Mouse (Mus musculus): ENCODE data around the gene Olfr1369-ps1. TPM values are rescaled to one million over a fixed set of nuclear protein-coding genes. Genes with fewer than 3 reads are reported as not detected.
"Not testable (repeated sequence)": the region's sequence is repeated elsewhere in the genome, so short reads cannot be mapped to it uniquely, and the experiment has no call there.

Gene Olfr1369-ps1
- not detected in 2 replicates for polyA plus RNA-seq (2015; fragmentation: Nextera tagmentation; extraction: Ambion mirVana)

DNA sequence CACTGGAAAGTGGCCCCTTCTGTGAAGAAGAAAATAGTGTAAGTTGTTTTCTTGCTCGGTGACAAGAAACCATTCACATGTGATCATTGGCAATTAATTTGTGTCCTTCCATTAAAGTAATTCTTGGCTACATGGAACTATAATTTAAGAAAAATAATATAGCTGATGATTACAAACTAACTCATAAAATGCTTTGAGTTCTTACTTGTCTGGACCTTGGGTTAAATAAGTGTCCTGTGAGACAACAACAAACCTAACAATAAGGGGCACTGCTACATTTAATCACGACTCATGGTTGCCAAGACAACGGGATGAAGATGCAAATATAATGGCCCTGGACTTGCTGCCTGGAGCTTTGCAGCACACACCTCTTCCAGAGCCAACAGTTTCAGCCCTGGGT is at the start of gene Olfr1369-ps1:
Gene Olfr1369-ps1, plus strand, starts transcription at position 301 of the 400 bp plus-strand sequence.
- not testable (repeated sequence) for H3K4me2 ChIP-seq (ENCODE audit: low read depth, low read length); H3K4me3 ChIP-seq (ENCODE audit: low read length); H3K9me3 ChIP-seq (ENCODE audit: control insufficient read depth, low read length); H3K9ac ChIP-seq (ENCODE audit: low read length); H3K27ac ChIP-seq (ENCODE audit: low read length); H3K4me1 ChIP-seq (replicated peaks; ENCODE audit: control insufficient read depth, insufficient read depth, low read length); H3K27me3 ChIP-seq (ENCODE audit: control insufficient read depth, insufficient read depth, low read depth, low read length); H3K36me3 ChIP-seq (ENCODE audit: control insufficient read depth, insufficient read depth, low read length); ATAC-seq (ENCODE audit: low read depth)
- WGBS = 76% methylated on average over 3 of the region's 3 CpGs

- H3K9me3 ChIP-seq (ENCODE audit: control insufficient read depth, low read length) = no peaks in the 10 kb centered on the region
- no peak overlapping the region for H3K27ac ChIP-seq (ENCODE audit: low read length)
- H3K4me2 ChIP-seq (ENCODE audit: low read depth, low read length) = no peak overlapping the region
- ATAC-seq (ENCODE audit: low read depth) = no peak
- no peaks in the 10 kb centered on the region for H3K36me3 ChIP-seq (ENCODE audit: control insufficient read depth, insufficient read depth, low read length)
- no peak overlapping the region for H3K4me3 ChIP-seq (ENCODE audit: low read length)
- 86% methylated on average over 2 of the region's 2 CpGs for WGBS
- no peak overlapping the region for H3K9ac ChIP-seq (ENCODE audit: low read length)
- no peaks in the 10 kb centered on the region for H3K27me3 ChIP-seq (ENCODE audit: control insufficient read depth, insufficient read depth, low read depth, low read length)
- H3K4me1 ChIP-seq (replicated peaks; ENCODE audit: control insufficient read depth, insufficient read depth, low read length) = no peaks in the 10 kb centered on the region
Observed at GRCm38 (mm10) chr13:21066021-21066420, 45.3 kb upstream of the Olfr1369-ps1 start.

DNA sequence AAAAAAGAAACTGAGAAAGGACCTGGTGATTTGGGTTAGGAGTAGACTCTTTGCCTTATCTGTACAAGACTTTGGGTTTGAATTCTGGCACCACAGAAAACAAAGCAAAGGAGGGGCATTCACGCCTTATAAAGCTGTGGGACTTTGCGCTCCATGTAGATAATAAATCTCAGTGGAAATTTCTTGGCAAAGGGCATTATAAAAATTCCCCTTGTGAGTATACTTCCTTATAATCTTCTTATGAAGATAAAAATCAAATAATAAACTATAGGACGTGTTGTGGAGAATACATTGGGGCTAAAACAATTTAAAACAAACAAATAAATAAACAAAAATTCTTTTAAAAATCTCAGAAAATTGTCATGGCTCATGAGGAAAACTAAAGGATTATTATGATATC is 36.4 kb upstream of the Olfr1369-ps1 start, which contains the start of gene Olfr1370:
Gene Olfr1370, minus strand, starts transcription at position 101 of the 400 bp plus-strand sequence.
- Histone ChIP-seq H3K9ac (ENCODE audit: low read length) (no peak within 1 kb of the TSS), H3K9me3 (ENCODE audit: control insufficient read depth, low read length) (no peaks in the 10 kb centered on the region), H3K4me3 (ENCODE audit: low read length) (no peak within 1 kb of the TSS), H3K27ac (ENCODE audit: low read length) (no peak within 1 kb of the TSS), H3K4me1 (replicated peaks; ENCODE audit: control insufficient read depth, insufficient read depth, low read length) (no peaks in the 10 kb centered on the region), H3K36me3 (ENCODE audit: control insufficient read depth, insufficient read depth, low read length) (no peaks in the 10 kb centered on the region), H3K4me2 (ENCODE audit: low read depth, low read length) (no peak within 1 kb of the TSS), H3K27me3 (ENCODE audit: control insufficient read depth, insufficient read depth, low read depth, low read length) (no peaks in the 10 kb centered on the region)
- 75% methylated on average over 3 of the region's 3 CpGs for WGBS
- ATAC-seq (ENCODE audit: low read depth) = no peak

DNA sequence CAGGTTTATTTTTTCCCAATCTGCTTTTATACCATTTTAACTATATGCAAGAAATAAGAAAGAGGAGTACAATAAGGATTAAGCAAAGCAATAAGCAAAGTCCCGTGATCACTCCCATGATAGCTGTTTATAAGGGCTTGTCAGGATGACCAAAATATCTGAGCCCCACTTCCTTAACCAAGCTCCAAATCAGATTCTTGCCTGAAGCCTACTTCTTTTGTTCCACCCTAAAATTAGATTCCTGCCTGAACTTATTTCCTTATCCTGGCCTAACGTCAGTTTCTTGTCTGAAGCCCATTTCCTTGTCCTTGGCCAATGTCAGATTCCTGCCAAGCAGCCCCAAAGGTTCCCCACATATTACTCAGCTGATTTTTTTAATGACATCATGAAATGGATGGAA is 28.6 kb upstream of the Olfr1369-ps1 start:
- Histone ChIP-seq H3K4me1 (replicated peaks; ENCODE audit: control insufficient read depth, insufficient read depth, low read length) (no peaks in the 10 kb centered on the region), H3K4me3 (ENCODE audit: low read length) (no peak overlapping the region), H3K9ac (ENCODE audit: low read length) (no peak overlapping the region), H3K9me3 (ENCODE audit: control insufficient read depth, low read length) (no peaks in the 10 kb centered on the region), H3K36me3 (ENCODE audit: control insufficient read depth, insufficient read depth, low read length) (no peaks in the 10 kb centered on the region), H3K27me3 (ENCODE audit: control insufficient read depth, insufficient read depth, low read depth, low read length) (no peaks in the 10 kb centered on the region), H3K27ac (ENCODE audit: low read length) (no peak overlapping the region), H3K4me2 (ENCODE audit: low read depth, low read length) (no peak overlapping the region)
- no peak for ATAC-seq (ENCODE audit: low read depth)
- WGBS = 54% methylated on average over 2 of the region's 2 CpGs

DNA sequence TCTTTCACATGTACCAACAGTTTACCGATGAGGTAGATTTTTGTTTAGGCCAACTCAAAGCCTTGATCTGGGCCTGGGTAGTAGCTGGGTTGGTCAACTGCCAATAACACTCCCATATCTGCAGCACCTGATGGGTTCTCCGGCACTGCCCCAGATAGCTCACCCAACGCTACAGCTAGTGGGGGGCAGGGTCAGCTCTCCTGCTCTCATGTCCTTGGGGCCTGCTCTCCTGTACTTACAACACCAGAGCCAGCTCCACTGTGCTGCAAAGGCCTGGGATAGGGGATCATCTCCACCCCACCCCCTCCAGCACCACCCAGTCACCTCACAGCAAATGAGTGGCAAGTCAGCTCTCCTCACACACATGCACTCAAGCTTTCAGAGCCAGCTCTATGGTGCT is 1.5 kb upstream of the Olfr1369-ps1 start:
- Histone ChIP-seq H3K9me3 (ENCODE audit: control insufficient read depth, low read length) (no peaks in the 10 kb centered on the region), H3K27me3 (ENCODE audit: control insufficient read depth, insufficient read depth, low read depth, low read length) (no peaks in the 10 kb centered on the region), H3K4me1 (replicated peaks; ENCODE audit: control insufficient read depth, insufficient read depth, low read length) (no peaks in the 10 kb centered on the region), H3K36me3 (ENCODE audit: control insufficient read depth, insufficient read depth, low read length) (no peaks in the 10 kb centered on the region), H3K9ac (ENCODE audit: low read length) (no peak overlapping the region), H3K4me3 (ENCODE audit: low read length) (no peak overlapping the region), H3K27ac (ENCODE audit: low read length) (no peak overlapping the region), H3K4me2 (ENCODE audit: low read depth, low read length) (no peak overlapping the region)
- ATAC-seq (ENCODE audit: low read depth) = no peak
- 82% methylated on average over 3 of the region's 3 CpGs for WGBS

DNA sequence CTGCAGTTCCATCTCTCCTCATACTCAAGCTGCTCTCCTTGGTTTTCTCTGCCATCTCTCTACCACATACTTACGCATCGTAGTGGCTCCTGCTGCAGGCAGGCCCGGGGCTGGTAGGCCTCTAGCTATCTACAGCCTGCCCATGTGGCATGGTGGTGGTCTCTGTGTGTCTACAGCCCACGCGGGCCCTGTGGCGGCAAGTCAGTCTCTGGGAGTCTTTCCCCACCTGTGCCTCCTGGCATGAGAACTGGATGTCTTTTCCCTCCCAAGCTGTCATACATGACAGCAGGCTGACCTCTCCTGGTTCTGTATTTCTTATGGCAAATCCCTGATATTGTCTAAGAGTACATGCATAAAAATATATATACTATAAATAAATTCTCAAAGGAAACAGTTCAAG is 842 bp upstream of the Olfr1369-ps1 start:
- H3K4me2 ChIP-seq (ENCODE audit: low read depth, low read length) = no peak overlapping the region
- no peaks in the 10 kb centered on the region for H3K36me3 ChIP-seq (ENCODE audit: control insufficient read depth, insufficient read depth, low read length)
- no peak overlapping the region for H3K4me3 ChIP-seq (ENCODE audit: low read length)
- 89% methylated on average over 6 of the region's 6 CpGs for WGBS
- ATAC-seq (ENCODE audit: low read depth) = no peak
- no peaks in the 10 kb centered on the region for H3K9me3 ChIP-seq (ENCODE audit: control insufficient read depth, low read length)
- H3K9ac ChIP-seq (ENCODE audit: low read length) = no peak overlapping the region
- H3K4me1 ChIP-seq (replicated peaks; ENCODE audit: control insufficient read depth, insufficient read depth, low read length) = no peaks in the 10 kb centered on the region
- no peaks in the 10 kb centered on the region for H3K27me3 ChIP-seq (ENCODE audit: control insufficient read depth, insufficient read depth, low read depth, low read length)
- no peak overlapping the region for H3K27ac ChIP-seq (ENCODE audit: low read length)

GRCm38 (mm10) chr13:21114121-21114520 is 2.8 kb downstream of the Olfr1369-ps1 start:
- Histone ChIP-seq H3K9ac (ENCODE audit: low read length) (no peak overlapping the region), H3K27me3 (ENCODE audit: control insufficient read depth, insufficient read depth, low read depth, low read length) (no peaks in the 10 kb centered on the region), H3K4me2 (ENCODE audit: low read depth, low read length) (no peak overlapping the region), H3K36me3 (ENCODE audit: control insufficient read depth, insufficient read depth, low read length) (no peaks in the 10 kb centered on the region), H3K4me1 (replicated peaks; ENCODE audit: control insufficient read depth, insufficient read depth, low read length) (no peaks in the 10 kb centered on the region), H3K4me3 (ENCODE audit: low read length) (no peak overlapping the region), H3K9me3 (ENCODE audit: control insufficient read depth, low read length) (no peaks in the 10 kb centered on the region), H3K27ac (ENCODE audit: low read length) (no peak overlapping the region)
- WGBS = 67% methylated on average over 4 of the region's 4 CpGs
- no peak for ATAC-seq (ENCODE audit: low read depth)

DNA sequence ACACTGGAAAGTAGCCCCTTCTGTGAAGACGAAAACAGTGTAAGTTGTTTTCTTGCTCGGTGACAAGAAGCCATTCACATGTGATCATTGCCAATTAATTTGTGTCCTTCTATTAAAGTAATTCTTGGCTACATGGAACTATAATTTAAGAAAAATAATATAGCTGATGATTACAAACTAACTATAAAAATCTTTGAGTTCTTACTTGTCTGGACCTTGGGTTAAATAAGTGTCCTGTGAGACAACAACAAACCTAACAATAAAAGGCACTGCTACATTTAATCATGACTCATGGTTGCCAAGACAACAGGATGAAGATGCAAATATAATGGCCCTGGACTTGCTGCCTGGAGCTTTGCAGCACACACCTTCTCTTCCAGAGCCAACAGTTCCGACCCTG is 18.1 kb downstream of the Olfr1369-ps1 start, which contains the start of gene Olfr263:
Gene Olfr263, plus strand, starts transcription at position 301 of the 400 bp plus-strand sequence.
- not testable (repeated sequence) for H3K9ac ChIP-seq (ENCODE audit: low read length); ATAC-seq (ENCODE audit: low read depth); H3K4me1 ChIP-seq (replicated peaks; ENCODE audit: control insufficient read depth, insufficient read depth, low read length); H3K27ac ChIP-seq (ENCODE audit: low read length); H3K27me3 ChIP-seq (ENCODE audit: control insufficient read depth, insufficient read depth, low read depth, low read length); H3K4me2 ChIP-seq (ENCODE audit: low read depth, low read length); H3K9me3 ChIP-seq (ENCODE audit: control insufficient read depth, low read length); H3K4me3 ChIP-seq (ENCODE audit: low read length); H3K36me3 ChIP-seq (ENCODE audit: control insufficient read depth, insufficient read depth, low read length)
- WGBS = 79% methylated on average over 3 of the region's 3 CpGs

GRCm38 (mm10) chr13:21142421-21142820 is 31.1 kb downstream of the Olfr1369-ps1 start:
- H3K4me1 ChIP-seq (replicated peaks; ENCODE audit: control insufficient read depth, insufficient read depth, low read length) = no peaks in the 10 kb centered on the region
- 30% methylated on average over 8 of the region's 8 CpGs for WGBS
- no peak for ATAC-seq (ENCODE audit: low read depth)

GRCm38 (mm10) chr13:21145767-21146166 is 34.5 kb downstream of the Olfr1369-ps1 start, which contains the start of gene Olfr1368:
Gene Olfr1368 (minus strand): TSS chr13:21145867.
- no peaks in the 10 kb centered on the region for H3K9me3 ChIP-seq (ENCODE audit: control insufficient read depth, low read length)
- no peak within 1 kb of the TSS for H3K4me3 ChIP-seq (ENCODE audit: low read length)
- no peaks in the 10 kb centered on the region for H3K27me3 ChIP-seq (ENCODE audit: control insufficient read depth, insufficient read depth, low read depth, low read length)
- H3K36me3 ChIP-seq (ENCODE audit: control insufficient read depth, insufficient read depth, low read length) = no peaks in the 10 kb centered on the region
- no peak within 1 kb of the TSS for H3K9ac ChIP-seq (ENCODE audit: low read length)
- no peak within 1 kb of the TSS for H3K4me2 ChIP-seq (ENCODE audit: low read depth, low read length)
- 65% methylated on average over 4 of the region's 4 CpGs for WGBS
- no peak within 1 kb of the TSS for H3K27ac ChIP-seq (ENCODE audit: low read length)
- H3K4me1 ChIP-seq (replicated peaks; ENCODE audit: control insufficient read depth, insufficient read depth, low read length) = no peaks in the 10 kb centered on the region
- ATAC-seq (ENCODE audit: low read depth) = no peak

More at GRCm38 (mm10) chr13:21142421-21142820, 31.1 kb downstream of the Olfr1369-ps1 start:
- Histone ChIP-seq H3K27me3 (ENCODE audit: control insufficient read depth, insufficient read depth, low read depth, low read length) (no peaks in the 10 kb centered on the region), H3K9ac (ENCODE audit: low read length) (no peak overlapping the region), H3K36me3 (ENCODE audit: control insufficient read depth, insufficient read depth, low read length) (no peaks in the 10 kb centered on the region), H3K27ac (ENCODE audit: low read length) (no peak overlapping the region), H3K4me2 (ENCODE audit: low read depth, low read length) (no peak overlapping the region), H3K9me3 (ENCODE audit: control insufficient read depth, low read length) (no peaks in the 10 kb centered on the region), H3K4me3 (ENCODE audit: low read length) (no peak overlapping the region)
